Mouse (Mus musculus) layer of hippocampus, postnatal 10 days (tissue): ENCODE measurements around the gene Rnd1. TPM values are rescaled to one million over a fixed set of nuclear protein-coding genes. Genes with fewer than 3 reads are reported as not detected.
A peak's percentile ranks its signal among the peaks of the same experiment; 100 is the strongest.

Experiments
- DNase-seq, 2 experiments: peaks; one replicate each; pipeline ENCODE4 v3.0.0; 2021; ENCODE audit warnings: low spot score in 2 of 2
- total RNA-seq, 2 experiments: library from RNA; stranded (reverse); gene quantifications; 2 replicates each; pipeline ENCODE4 v1.2.3; 2021

The Rnd1 gene
- total RNA-seq, 2 experiments from 2014 or later = 31.2 to 34.3 TPM

- DNase-seq = no peak
Measured at GRCm38 (mm10) chr15:98681633-98682032, 4.4 kb upstream of the Rnd1 start.

- DNase-seq = no peak
Measured at GRCm38 (mm10) chr15:98680660-98681059, 3.4 kb upstream of the Rnd1 start.

GRCm38 (mm10) chr15:98677977-98678376, 716 bp upstream of the Rnd1 start:
- no peak for DNase-seq

- DNase-seq = peak; percentile 26 to 43
Measured at GRCm38 (mm10) chr15:98676471-98676870, 790 bp downstream of the Rnd1 start.

GRCm38 (mm10) chr15:98675634-98676250, 1.5 kb downstream of the Rnd1 start:
- no peak for DNase-seq

GRCm38 (mm10) chr15:98674994-98675545, 2.2 kb downstream of the Rnd1 start:
- DNase-seq = peak in 1 of 2 experiments; percentile 25

- peak; percentile 64 to 72 for DNase-seq
Measured at GRCm38 (mm10) chr15:98674284-98674993, 2.8 kb downstream of the Rnd1 start.

GRCm38 (mm10) chr15:98673732-98674131, 3.5 kb downstream of the Rnd1 start:
- no peak for DNase-seq

- DNase-seq = no peak
Measured at GRCm38 (mm10) chr15:98672592-98672991, 4.7 kb downstream of the Rnd1 start.

GRCm38 (mm10) chr15:98664042-98664907, 13.0 kb downstream of the Rnd1 start:
- DNase-seq = no peak

GRCm38 (mm10) chr15:98662567-98663545, 14.4 kb downstream of the Rnd1 start, which contains the start of gene Ddx23:
Ddx23 (minus strand) TSS chr15:98662894.
- peak; percentile 95 for DNase-seq

GRCm38 (mm10) chr15:98662198-98662566, 15.1 kb downstream of the Rnd1 start:
- no peak for DNase-seq

GRCm38 (mm10) chr15:98656982-98657751, 20.1 kb downstream of the Rnd1 start:
- DNase-seq = no peak

- DNase-seq = no peak
Measured at GRCm38 (mm10) chr15:98652174-98652573, 25.1 kb downstream of the Rnd1 start.

GRCm38 (mm10) chr15:98651431-98651830, 25.8 kb downstream of the Rnd1 start:
- DNase-seq = no peak

GRCm38 (mm10) chr15:98648071-98648470, 29.2 kb downstream of the Rnd1 start:
- peak in 1 of 2 experiments; percentile 47 for DNase-seq

GRCm38 (mm10) chr15:98647308-98647707, 30.0 kb downstream of the Rnd1 start:
- no peak for DNase-seq

GRCm38 (mm10) chr15:98646737-98647136, 30.5 kb downstream of the Rnd1 start:
- no peak for DNase-seq
